Mouse (Mus musculus): Measurements from ENCODE around the gene Etfa. TPM values are rescaled to one million over a fixed set of nuclear protein-coding genes. Genes with fewer than 3 reads are reported as not detected.

Gene Etfa
- polyA plus RNA-seq, 1 experiment: 28.8 TPM

GRCm38 (mm10) chr9:55406773-55407172, 105.3 kb downstream of the Etfa start:
- Histone ChIP-seq H3K27ac (ENCODE audit: control insufficient read depth, insufficient read depth, low read depth, low read length, poor library complexity) (no peak overlapping the region), H3K4me3 (replicated peaks; ENCODE audit: control insufficient read depth, low read depth, low read length) (no peak overlapping the region), H3K4me1 (ENCODE audit: control insufficient read depth, insufficient read depth, low read length) (no peaks in the 10 kb centered on the region)
- TF ChIP-seq POLR2A (IDR thresholded peaks at IDR 0.05; ENCODE audit: borderline replicate concordance, control insufficient read depth, low read depth, low read length): no peak
- 88% methylated on average over 2 of the region's 2 CpGs for WGBS

- H3K4me1 ChIP-seq (ENCODE audit: control insufficient read depth, insufficient read depth, low read length): no peaks in the 10 kb centered on the region
- no peak for TF ChIP-seq POLR2A (IDR thresholded peaks at IDR 0.05; ENCODE audit: borderline replicate concordance, control insufficient read depth, low read depth, low read length)
- no peak for TF ChIP-seq CTCF (IDR thresholded peaks at IDR 0.05; ENCODE audit: control insufficient read depth, insufficient read depth, low read length)
- WGBS: 74% methylated on average over 6 of the region's 6 CpGs
- H3K4me3 ChIP-seq (replicated peaks; ENCODE audit: control insufficient read depth, low read depth, low read length): no peak overlapping the region
- no peak overlapping the region for H3K27ac ChIP-seq (ENCODE audit: control insufficient read depth, insufficient read depth, low read depth, low read length, poor library complexity)
Observed at GRCm38 (mm10) chr9:55404976-55405702, 106.9 kb downstream of the Etfa start.

Other genes starting within 250 kb of the Etfa start
- 1.2 and 1.8 TPM in 2 replicates for gene Nrg4, start 185.4 kb downstream of the Etfa start, polyA plus RNA-seq (2011; ENCODE audit: insufficient read depth, insufficient read length, low replicate concordance, missing spikeins)
- not detected in 2 replicates for gene Tmem266, start 185.3 kb downstream of the Etfa start, polyA plus RNA-seq (2011; ENCODE audit: insufficient read depth, insufficient read length, low replicate concordance, missing spikeins)
- not detected in 2 replicates for gene Isl2, start 26.4 kb upstream of the Etfa start, polyA plus RNA-seq (2011; ENCODE audit: insufficient read depth, insufficient read length, low replicate concordance, missing spikeins)

Measured in bone marrow, adult 2 months (tissue).